Mouse (Mus musculus): ENCODE data around the gene Prdm16. TPM values are rescaled to one million over a fixed set of nuclear protein-coding genes. Genes with fewer than 3 reads are reported as not detected.

Gene Prdm16
- polyA plus RNA-seq, 1 experiment: 0.50 TPM

GRCm38 (mm10) chr4:154449343-154449742 lies 187.3 kb downstream of the Prdm16 start:
- TF ChIP-seq CTCF (IDR thresholded peaks at IDR 0.05; ENCODE audit: low read depth, low read length) (no peak), POLR2A (IDR thresholded peaks at IDR 0.05; ENCODE audit: borderline replicate concordance, low read depth, low read length) (no peak)
- no peak overlapping the region for H3K4me3 ChIP-seq (ENCODE audit: insufficient read depth, low read length)

GRCm38 (mm10) chr4:154445721-154446120 lies 191.0 kb downstream of the Prdm16 start:
- H3K27ac ChIP-seq (ENCODE audit: insufficient read depth, low read depth, low read length): no peak overlapping the region
- H3K4me3 ChIP-seq (ENCODE audit: insufficient read depth, low read length): no peak overlapping the region
- no peak for TF ChIP-seq CTCF (IDR thresholded peaks at IDR 0.05; ENCODE audit: low read depth, low read length)
- no peak for TF ChIP-seq POLR2A (IDR thresholded peaks at IDR 0.05; ENCODE audit: borderline replicate concordance, low read depth, low read length)
- H3K4me1 ChIP-seq (ENCODE audit: control insufficient read depth, insufficient read depth, low read length): no peaks in the 10 kb centered on the region

More at GRCm38 (mm10) chr4:154449343-154449742, 187.3 kb downstream of the Prdm16 start:
- Histone ChIP-seq H3K27ac (ENCODE audit: insufficient read depth, low read depth, low read length) (no peak overlapping the region), H3K4me1 (ENCODE audit: control insufficient read depth, insufficient read depth, low read length) (no peaks in the 10 kb centered on the region)

GRCm38 (mm10) chr4:154442645-154443304 lies 193.9 kb downstream of the Prdm16 start:
- H3K27ac ChIP-seq (ENCODE audit: insufficient read depth, low read depth, low read length): no peak overlapping the region
- H3K4me3 ChIP-seq (ENCODE audit: insufficient read depth, low read length): no peak overlapping the region
- no peaks in the 10 kb centered on the region for H3K4me1 ChIP-seq (ENCODE audit: control insufficient read depth, insufficient read depth, low read length)
- TF ChIP-seq CTCF (IDR thresholded peaks at IDR 0.05; ENCODE audit: low read depth, low read length): no peak
- TF ChIP-seq POLR2A (IDR thresholded peaks at IDR 0.05; ENCODE audit: borderline replicate concordance, low read depth, low read length): no peak

- H3K27ac ChIP-seq (ENCODE audit: insufficient read depth, low read depth, low read length): no peak overlapping the region
- H3K4me1 ChIP-seq (ENCODE audit: control insufficient read depth, insufficient read depth, low read length): no peaks in the 10 kb centered on the region
- no peak for TF ChIP-seq POLR2A (IDR thresholded peaks at IDR 0.05; ENCODE audit: borderline replicate concordance, low read depth, low read length)
- no peak for TF ChIP-seq CTCF (IDR thresholded peaks at IDR 0.05; ENCODE audit: low read depth, low read length)
- no peak overlapping the region for H3K4me3 ChIP-seq (ENCODE audit: insufficient read depth, low read length)
Measured at GRCm38 (mm10) chr4:154439455-154440052, 197.1 kb downstream of the Prdm16 start.

GRCm38 (mm10) chr4:154438610-154439009 lies 198.1 kb downstream of the Prdm16 start:
- H3K4me3 ChIP-seq (ENCODE audit: insufficient read depth, low read length): no peak overlapping the region
- no peaks in the 10 kb centered on the region for H3K4me1 ChIP-seq (ENCODE audit: control insufficient read depth, insufficient read depth, low read length)
- no peak for TF ChIP-seq CTCF (IDR thresholded peaks at IDR 0.05; ENCODE audit: low read depth, low read length)
- TF ChIP-seq POLR2A (IDR thresholded peaks at IDR 0.05; ENCODE audit: borderline replicate concordance, low read depth, low read length): no peak
- no peak overlapping the region for H3K27ac ChIP-seq (ENCODE audit: insufficient read depth, low read depth, low read length)

DNA sequence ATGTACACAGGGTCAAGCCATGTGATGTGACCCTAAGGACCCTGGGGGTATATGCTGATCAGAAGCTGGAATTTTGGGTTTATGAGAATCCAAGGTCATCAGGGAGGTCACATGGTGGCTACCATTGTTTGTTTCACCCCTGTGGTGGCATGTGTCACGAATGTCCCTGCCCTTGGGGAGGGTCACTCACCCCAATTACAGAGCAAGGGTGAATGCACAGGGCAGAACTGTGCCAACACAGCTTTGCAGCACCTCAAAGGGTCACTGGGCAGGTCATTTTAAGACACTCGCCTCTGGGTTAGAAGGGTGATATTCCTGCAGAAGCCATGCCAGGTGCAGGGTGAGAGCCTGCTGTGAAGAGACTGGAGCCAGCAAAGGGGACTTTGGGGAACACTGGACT lies 206.9 kb downstream of the Prdm16 start:
- Histone ChIP-seq H3K27ac (ENCODE audit: insufficient read depth, low read depth, low read length) (no peak overlapping the region), H3K4me3 (ENCODE audit: insufficient read depth, low read length) (no peak overlapping the region), H3K4me1 (ENCODE audit: control insufficient read depth, insufficient read depth, low read length) (no peaks in the 10 kb centered on the region)
- no peak for TF ChIP-seq CTCF (IDR thresholded peaks at IDR 0.05; ENCODE audit: low read depth, low read length)
- no peak for TF ChIP-seq POLR2A (IDR thresholded peaks at IDR 0.05; ENCODE audit: borderline replicate concordance, low read depth, low read length)

- TF ChIP-seq POLR2A (IDR thresholded peaks at IDR 0.05; ENCODE audit: borderline replicate concordance, low read depth, low read length) (no peak), CTCF (IDR thresholded peaks at IDR 0.05; ENCODE audit: low read depth, low read length) (no peak)
- H3K27ac ChIP-seq (ENCODE audit: insufficient read depth, low read depth, low read length): no peak overlapping the region
- H3K4me1 ChIP-seq (ENCODE audit: control insufficient read depth, insufficient read depth, low read length): no peaks in the 10 kb centered on the region
- H3K4me3 ChIP-seq (ENCODE audit: insufficient read depth, low read length): no peak overlapping the region
Measured at GRCm38 (mm10) chr4:154426901-154427300, 209.8 kb downstream of the Prdm16 start.

GRCm38 (mm10) chr4:154425284-154425683 lies 211.4 kb downstream of the Prdm16 start:
- TF ChIP-seq POLR2A (IDR thresholded peaks at IDR 0.05; ENCODE audit: borderline replicate concordance, low read depth, low read length) (no peak), CTCF (IDR thresholded peaks at IDR 0.05; ENCODE audit: low read depth, low read length) (no peak)
- Histone ChIP-seq H3K27ac (ENCODE audit: insufficient read depth, low read depth, low read length) (no peak overlapping the region), H3K4me3 (ENCODE audit: insufficient read depth, low read length) (no peak overlapping the region)

DNA sequence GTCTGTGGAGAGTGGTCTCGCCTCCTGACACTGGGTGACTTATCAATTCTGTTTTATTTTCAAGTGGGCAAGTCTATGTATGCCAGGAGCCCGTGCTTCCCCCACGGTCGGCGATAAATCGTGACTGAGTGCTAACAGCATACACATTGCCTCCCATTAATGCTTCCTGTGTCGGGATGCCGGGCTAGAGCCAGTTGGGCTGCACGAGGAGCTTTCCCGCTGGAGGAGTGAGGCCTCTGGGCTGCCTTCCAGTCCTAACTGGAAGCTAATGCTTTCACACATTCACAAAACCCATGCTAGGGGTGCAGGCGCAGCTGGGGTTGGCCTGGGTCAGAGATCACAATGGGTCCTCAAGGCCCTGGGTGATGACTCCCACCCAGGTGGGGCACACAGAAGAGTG lies 212.0 kb downstream of the Prdm16 start:
- H3K27ac ChIP-seq (ENCODE audit: insufficient read depth, low read depth, low read length): no peak overlapping the region
- TF ChIP-seq CTCF (IDR thresholded peaks at IDR 0.05; ENCODE audit: low read depth, low read length) (no peak), POLR2A (IDR thresholded peaks at IDR 0.05; ENCODE audit: borderline replicate concordance, low read depth, low read length) (no peak)
- no peak overlapping the region for H3K4me3 ChIP-seq (ENCODE audit: insufficient read depth, low read length)
- H3K4me1 ChIP-seq (ENCODE audit: control insufficient read depth, insufficient read depth, low read length): no peaks in the 10 kb centered on the region

More at GRCm38 (mm10) chr4:154425284-154425683, 211.4 kb downstream of the Prdm16 start:
- no peaks in the 10 kb centered on the region for H3K4me1 ChIP-seq (ENCODE audit: control insufficient read depth, insufficient read depth, low read length)

- Histone ChIP-seq H3K27ac (ENCODE audit: insufficient read depth, low read depth, low read length) (no peak overlapping the region), H3K4me3 (ENCODE audit: insufficient read depth, low read length) (no peak overlapping the region), H3K4me1 (ENCODE audit: control insufficient read depth, insufficient read depth, low read length) (no peaks in the 10 kb centered on the region)
- TF ChIP-seq CTCF (IDR thresholded peaks at IDR 0.05; ENCODE audit: low read depth, low read length): no peak
- TF ChIP-seq POLR2A (IDR thresholded peaks at IDR 0.05; ENCODE audit: borderline replicate concordance, low read depth, low read length): no peak
Measured at GRCm38 (mm10) chr4:154422431-154422913, 214.2 kb downstream of the Prdm16 start.

Data from bone marrow macrophage, adult 2 months (primary cell).